ENCODE assay signal across 8 mouse cellular contexts in the genomic region with DNA sequence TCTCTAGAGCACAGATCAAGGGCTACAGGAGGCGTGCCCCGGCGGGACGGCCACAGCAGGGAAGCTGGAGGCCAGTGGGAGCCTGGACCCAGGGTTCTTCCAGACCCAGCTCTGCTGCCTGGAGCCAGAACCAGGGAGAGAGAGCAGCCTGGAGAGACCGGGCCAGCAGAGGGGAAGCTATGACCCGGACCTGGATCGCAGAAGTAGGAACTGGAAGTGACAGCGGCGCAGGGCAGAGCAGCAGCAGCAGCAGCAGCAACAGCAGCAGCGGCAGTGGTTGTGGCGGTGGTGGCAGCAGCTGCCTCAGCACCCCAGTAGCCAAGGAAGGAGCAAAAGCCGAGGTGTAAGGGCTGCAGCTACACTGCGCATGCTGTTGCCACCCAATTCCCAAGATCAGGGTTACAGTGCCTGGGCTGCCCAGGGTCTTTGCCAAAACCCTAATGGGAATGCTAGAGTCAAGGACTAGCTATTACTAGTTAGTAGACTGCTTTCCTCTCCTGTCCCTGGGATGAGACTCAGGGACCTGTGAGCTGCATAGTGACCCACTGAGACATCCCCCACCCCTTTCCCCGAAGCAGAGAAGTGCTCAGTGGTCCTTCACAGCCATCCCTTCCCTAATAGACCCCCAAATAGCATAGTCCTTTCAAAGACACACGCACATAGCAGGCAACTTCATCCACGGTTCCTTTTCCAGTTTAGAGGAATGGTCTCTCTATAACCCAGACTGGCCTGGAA. TPM values are rescaled to one million over a fixed set of nuclear protein-coding genes. Genes with fewer than 3 reads are reported as not detected.
DNase-seq lines count a peak whose midpoint lies in the region; ATAC-seq and TF ChIP-seq lines count a peak whose summit lies in the region.

No protein-coding gene starts in this region.

- peak in 1 of 2 experiments; percentile 10 for DNase-seq in cerebellum, adult 2 months
- DNase-seq in gastrocnemius, adult 8-10 months (ENCODE audit: low spot score in 2 of 2), result peak; percentile 11 to 40
- DNase-seq in limb, embryonic 14.5 days (ENCODE audit: low spot score), result no peak

- no peak for TF ChIP-seq POLR2A in cerebellum, adult 2 months (IDR thresholded peaks at IDR 0.05; ENCODE audit: borderline replicate concordance, insufficient read depth, low read length)
- no peak for TF ChIP-seq POLR2A in limb, embryonic 14.5 days (IDR thresholded peaks at IDR 0.05; ENCODE audit: borderline replicate concordance, extremely low read depth, insufficient read depth, insufficient read length)

- H3K4me1 ChIP-seq in erythroblast, embryonic 14.5 days (ENCODE audit: control insufficient read depth), result peaks cover 17% of the 10 kb centered on the region
- no peaks in the 10 kb centered on the region for H3K4me1 ChIP-seq in cerebellum, adult 2 months (ENCODE audit: control insufficient read depth, insufficient read depth, low read length)
- no peaks in the 10 kb centered on the region for H3K4me1 ChIP-seq in hindbrain, embryonic 13.5 days (replicated peaks)
- no peaks in the 10 kb centered on the region for H3K4me1 ChIP-seq in limb, embryonic 14.5 days (ENCODE audit: control insufficient read depth, insufficient read depth, low read length)
- no peaks in the 10 kb centered on the region for H3K4me1 ChIP-seq in midbrain, embryonic 12.5 days
- no peaks in the 10 kb centered on the region for H3K4me1 ChIP-seq in stomach, embryonic 14.5 days (ENCODE audit: control insufficient read depth, insufficient read depth, low read length)

- no peak for ATAC-seq in erythroblast, adult 5-6 weeks (replicated peaks; ENCODE audit: low FRiP score, poor library complexity, severe bottlenecking)
- ATAC-seq in hindbrain, embryonic 13.5 days (ENCODE audit: low FRiP score), result peak; percentile 84
- no peak; the same call in 1 of the 2 replicates for ATAC-seq in limb, embryonic 14.5 days (ENCODE audit: low FRiP score, low read depth)
- ATAC-seq in midbrain, embryonic 12.5 days (ENCODE audit: low FRiP score, low read depth), result peak; percentile 54
- ATAC-seq in stomach, embryonic 14.5 days (ENCODE audit: insufficient number of reproducible peaks, insufficient read depth, low FRiP score, low read depth), result no peak

- peaks cover 29% of the 10 kb centered on the region for H3K27me3 ChIP-seq in erythroblast, embryonic 14.5 days (ENCODE audit: control insufficient read depth)
- no peaks in the 10 kb centered on the region for H3K27me3 ChIP-seq in cerebellum, adult 2 months (ENCODE audit: control insufficient read depth, insufficient read depth, low read length)
- no peaks in the 10 kb centered on the region for H3K27me3 ChIP-seq in hindbrain, embryonic 13.5 days
- no peaks in the 10 kb centered on the region for H3K27me3 ChIP-seq in limb, embryonic 14.5 days (ENCODE audit: control insufficient read depth, insufficient read depth, low read length)
- no peaks in the 10 kb centered on the region for H3K27me3 ChIP-seq in midbrain, embryonic 12.5 days
- H3K27me3 ChIP-seq in stomach, embryonic 14.5 days (ENCODE audit: control insufficient read depth, insufficient read depth, low read length), result no peaks in the 10 kb centered on the region

- H3K9ac ChIP-seq in hindbrain, embryonic 13.5 days, result peak overlapping the region; percentile 68
- H3K9ac ChIP-seq in limb, embryonic 14.5 days (ENCODE audit: low read depth, low read length, severe bottlenecking), result peak overlapping the region; percentile 51
- H3K9ac ChIP-seq in midbrain, embryonic 12.5 days (replicated peaks), result peak overlapping the region; percentile 46; the same call in 1 of the 2 replicates
- H3K9ac ChIP-seq in stomach, embryonic 14.5 days (replicated peaks; ENCODE audit: low read depth, low read length), result 0 out of 2 replicates have a peak overlapping the region, but pooled peaks have one; percentile 14

- TF ChIP-seq CTCF in cerebellum, adult 2 months (IDR thresholded peaks at IDR 0.05; ENCODE audit: borderline replicate concordance, insufficient read depth, low read depth, low read length), result no peak

- WGBS in cerebellum, adult 2 months, result 20% methylated on average over 16 of the region's 16 CpGs
- 27% methylated on average over 16 of the region's 16 CpGs for WGBS in hindbrain, embryonic 13.5 days
- 33% methylated on average over 16 of the region's 16 CpGs for WGBS in limb, embryonic 14.5 days
- 29% methylated on average over 16 of the region's 16 CpGs for WGBS in midbrain, embryonic 12.5 days
- WGBS in stomach, embryonic 14.5 days, result 45% methylated on average over 16 of the region's 16 CpGs

- no peak overlapping the region for H3K27ac ChIP-seq in cerebellum, adult 2 months (ENCODE audit: insufficient read depth, low read length)
- no peak overlapping the region for H3K27ac ChIP-seq in hindbrain, embryonic 13.5 days
- no peak overlapping the region for H3K27ac ChIP-seq in limb, embryonic 14.5 days (replicated peaks; ENCODE audit: low read depth, low read length)
- no peak overlapping the region for H3K27ac ChIP-seq in midbrain, embryonic 12.5 days (replicated peaks)
- H3K27ac ChIP-seq in stomach, embryonic 14.5 days (ENCODE audit: low read length), result no peak overlapping the region

- H3K4me2 ChIP-seq in hindbrain, embryonic 13.5 days, result peak overlapping the region; percentile 70
- H3K4me2 ChIP-seq in limb, embryonic 14.5 days (replicated peaks; ENCODE audit: low read depth, low read length, severe bottlenecking), result peak overlapping the region; percentile 72
- H3K4me2 ChIP-seq in midbrain, embryonic 12.5 days (replicated peaks), result peak overlapping the region; percentile 73
- peak overlapping the region; percentile 63 for H3K4me2 ChIP-seq in stomach, embryonic 14.5 days (replicated peaks; ENCODE audit: low read depth, low read length)

- no peaks in the 10 kb centered on the region; the same call in 1 of the 2 replicates for H3K9me3 ChIP-seq in erythroblast, embryonic 14.5 days (ENCODE audit: control insufficient read depth, low read length)
- H3K9me3 ChIP-seq in hindbrain, embryonic 13.5 days, result no peaks in the 10 kb centered on the region
- no peaks in the 10 kb centered on the region for H3K9me3 ChIP-seq in limb, embryonic 14.5 days (ENCODE audit: control insufficient read depth, low read length)
- no peaks in the 10 kb centered on the region for H3K9me3 ChIP-seq in midbrain, embryonic 12.5 days
- H3K9me3 ChIP-seq in stomach, embryonic 14.5 days (ENCODE audit: control insufficient read depth, low read depth, low read length), result no peaks in the 10 kb centered on the region

- no peaks in the 10 kb centered on the region for H3K36me3 ChIP-seq in erythroblast, embryonic 14.5 days (ENCODE audit: control insufficient read depth)
- no peaks in the 10 kb centered on the region for H3K36me3 ChIP-seq in hindbrain, embryonic 13.5 days
- no peaks in the 10 kb centered on the region for H3K36me3 ChIP-seq in limb, embryonic 14.5 days (ENCODE audit: control insufficient read depth, insufficient read depth, low read length)
- H3K36me3 ChIP-seq in midbrain, embryonic 12.5 days, result no peaks in the 10 kb centered on the region
- no peaks in the 10 kb centered on the region for H3K36me3 ChIP-seq in stomach, embryonic 14.5 days (ENCODE audit: control insufficient read depth, insufficient read depth, low read length)

- peak overlapping the region; percentile 54 for H3K4me3 ChIP-seq in erythroblast, embryonic 14.5 days (replicated peaks)
- peak overlapping the region; percentile 39 for H3K4me3 ChIP-seq in cerebellum, adult 2 months (replicated peaks; ENCODE audit: insufficient read depth, low read depth, low read length)
- peak overlapping the region; percentile 46 for H3K4me3 ChIP-seq in hindbrain, embryonic 13.5 days
- H3K4me3 ChIP-seq in limb, embryonic 14.5 days (replicated peaks; ENCODE audit: low read length), result peak overlapping the region; percentile 41
- H3K4me3 ChIP-seq in midbrain, embryonic 12.5 days, result peak overlapping the region; percentile 46
- H3K4me3 ChIP-seq in stomach, embryonic 14.5 days (ENCODE audit: low read depth, low read length), result peak overlapping the region; percentile 36

RNA-seq across cellular contexts. Expression of a gene that starts 11.9 kb away (rescaled TPM):
- 0.03 TPM in 1 of 2 replicates, not detected in the other for polyA plus RNA-seq in erythroblast, embryonic 14.5 days (2012)
- total RNA-seq in erythroblast, adult 5-6 weeks (2015; ENCODE audit: low replicate concordance), result 47.8 and 56.2 TPM in 2 replicates
- 25.8 and 37.2 TPM in 2 replicates for total RNA-seq in erythroblast, adult 5-6 weeks (2017; ENCODE audit: low replicate concordance)
- 20.1 and 21.6 TPM in 2 replicates for polyA plus RNA-seq in cerebellum, adult 2 months (2012; rRNA removed)
- 10 to 100 TPM; 49.8 to 54.1 (median 52.0) TPM for total RNA-seq in gastrocnemius, adult 8-10 months (2022)
- 5.7 and 7.8 TPM in 2 replicates for polyA plus RNA-seq in hindbrain, embryonic 13.5 days (2015; fragmentation: Nextera tagmentation; extraction: Ambion mirVana)
- 16.8 and 17.0 TPM in 2 replicates for polyA plus RNA-seq in limb, embryonic 14.5 days (2012; rRNA removed)
- polyA plus RNA-seq in limb, embryonic 14.5 days (2014; fragmentation: Nextera tagmentation; extraction: Ambion mirVana), result 13.4 and 14.9 TPM in 2 replicates
- polyA plus RNA-seq in midbrain, embryonic 12.5 days (2016; fragmentation: Nextera tagmentation; extraction: Ambion mirVana), result 6.6 and 7.5 TPM in 2 replicates
- polyA plus RNA-seq in stomach, embryonic 14.5 days (2014; fragmentation: Nextera tagmentation; extraction: Ambion mirVana), result 4.4 and 5.4 TPM in 2 replicates

Comparison
In these comparisons a context has a peak if more than half of its experiments do, and no peak if none do; other contexts are left out.
1. ATAC-seq: peak in hindbrain, embryonic 13.5 days (single experiment) and midbrain, embryonic 12.5 days (single experiment); none in erythroblast, adult 5-6 weeks (single experiment), limb, embryonic 14.5 days (single experiment) and stomach, embryonic 14.5 days (single experiment).
2. H3K9ac ChIP-seq: peak in every context shown above with its lines; median percentile 68 in hindbrain, embryonic 13.5 days; 51 in limb, embryonic 14.5 days; 46 in midbrain, embryonic 12.5 days; 14 in stomach, embryonic 14.5 days.
3. Peak in every context shown above with its lines, with median percentiles within 50 percentile points of each other: H3K4me3 ChIP-seq and H3K4me2 ChIP-seq.